Mouse (Mus musculus): ENCODE results near the gene Gm20708. TPM values are rescaled to one million over a fixed set of nuclear protein-coding genes. Genes with fewer than 3 reads are reported as not detected.

Gm20708 gene
- polyA plus RNA-seq, 1 experiment from 2014 or later, result 0.18 TPM

DNA sequence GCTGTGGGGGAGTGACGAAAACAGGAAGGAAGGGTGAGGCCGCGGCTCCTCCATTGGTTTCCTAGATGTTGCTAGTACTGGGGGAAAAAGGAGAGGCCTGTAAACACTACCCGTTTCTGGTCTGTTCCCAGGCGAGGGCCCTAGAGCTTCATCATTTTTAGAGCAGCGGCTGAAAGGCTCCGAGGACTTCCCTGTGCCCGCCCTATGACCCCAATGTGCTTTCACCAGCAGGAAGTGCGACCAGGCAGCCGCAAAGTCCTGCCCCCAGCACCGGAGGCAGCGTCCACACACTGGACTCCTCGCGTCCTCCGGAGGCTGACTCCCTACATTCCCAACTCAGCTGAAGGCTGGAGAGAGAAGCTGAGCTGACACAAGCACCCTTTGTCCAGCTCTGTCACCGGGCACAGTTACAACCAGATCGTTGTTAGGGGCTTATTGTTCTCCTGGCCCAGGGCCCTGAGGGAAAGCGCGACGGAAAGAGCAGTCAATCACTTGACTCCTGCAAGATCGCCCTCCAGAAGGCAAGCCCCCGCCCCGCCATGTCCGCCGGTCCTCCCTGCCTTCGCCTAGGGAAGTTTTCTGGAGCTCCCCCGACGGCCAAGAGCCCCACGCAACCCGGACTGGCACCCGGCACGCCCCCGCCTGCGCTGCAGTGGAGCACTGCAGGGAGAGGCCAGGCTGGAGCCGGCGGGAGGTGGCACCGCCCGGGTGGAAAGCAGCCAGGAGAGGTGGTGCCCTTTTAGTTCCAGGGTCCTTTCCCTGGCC, 29.9 kb upstream of the Gm20708 start:
- 4% methylated on average over 38 of the region's 38 CpGs for WGBS
- DNase-seq (ENCODE audit: low spot score) (peak; percentile 85), ATAC-seq (ENCODE audit: low FRiP score, low TSS enrichment) (peak; percentile 49)
- TF ChIP-seq EP300 (optimal IDR thresholded peaks at IDR 0.05), result no peak
- no peak for TF ChIP-seq CTCF (IDR thresholded peaks at IDR 0.05; ENCODE audit: low read depth)
- H3K27ac ChIP-seq (replicated peaks), result peak overlapping the region; percentile 98
- H3K4me3 ChIP-seq (ENCODE audit: low read depth, low read length), result peak overlapping the region; percentile 54
- peak overlapping the region; percentile 80 for H3K4me2 ChIP-seq (replicated peaks; ENCODE audit: low read depth)
- peaks cover 9% of the 10 kb centered on the region for H3K4me1 ChIP-seq (replicated peaks; ENCODE audit: control insufficient read depth, insufficient read depth)
- H3K36me3 ChIP-seq (ENCODE audit: control insufficient read depth, insufficient read depth, low read length), result 0 out of 2 replicates have a peak, but pooled peaks cover 2% of the 10 kb centered on the region
- H3K9me3 ChIP-seq (ENCODE audit: control insufficient read depth, low read length), result no peaks in the 10 kb centered on the region
- no peaks in the 10 kb centered on the region for H3K27me3 ChIP-seq (ENCODE audit: control insufficient read depth, insufficient read depth, low read length)
- H3K9ac ChIP-seq (ENCODE audit: low read length), result peak overlapping the region; percentile 71

DNA sequence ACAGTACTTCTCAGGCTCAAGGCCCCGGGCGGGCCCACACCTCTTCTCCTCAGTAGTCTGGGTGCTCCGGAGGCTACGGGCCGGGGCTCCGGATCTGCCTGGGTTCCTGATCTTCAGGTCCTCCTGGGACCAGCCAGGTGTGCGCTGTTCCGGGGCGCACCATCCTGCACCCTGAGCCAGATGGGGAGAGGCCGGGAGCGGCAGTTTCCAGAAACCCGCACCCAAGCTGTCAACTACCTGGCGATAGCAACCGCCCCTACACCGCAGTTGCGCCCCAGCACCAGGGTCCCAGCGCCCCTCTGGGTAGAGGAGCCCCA, 29.3 kb upstream of the Gm20708 start:
- ATAC-seq (ENCODE audit: low FRiP score, low TSS enrichment) (peak; percentile 25), DNase-seq (ENCODE audit: low spot score) (no peak)

DNA sequence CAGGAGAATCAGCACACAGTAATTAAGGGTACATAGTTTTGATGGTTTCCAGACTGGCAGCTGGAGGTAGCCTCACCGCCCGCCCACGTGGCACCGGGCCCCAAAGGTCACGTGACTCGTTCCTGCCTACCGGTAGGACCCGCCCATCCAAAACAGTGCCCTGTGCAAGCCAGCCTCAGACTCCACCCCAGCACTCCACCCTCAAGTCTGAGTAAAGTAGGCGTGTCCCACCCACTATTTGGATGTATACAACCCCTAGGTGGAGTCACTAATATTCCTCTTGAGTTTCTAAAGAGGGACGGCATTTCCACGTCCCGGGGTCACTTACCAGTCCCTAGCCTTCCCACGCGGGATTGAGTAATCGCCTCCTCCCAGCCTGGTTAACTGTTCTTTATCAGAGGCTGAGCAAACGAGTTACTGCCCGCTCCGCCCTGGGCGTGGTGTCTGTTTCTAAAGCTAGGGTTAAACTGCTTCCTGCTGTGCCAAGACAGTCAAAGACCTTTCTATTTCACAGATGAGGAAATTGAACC, 28.8 kb upstream of the Gm20708 start:
- 3% methylated on average over 19 of the region's 19 CpGs for WGBS
- H3K9ac ChIP-seq (ENCODE audit: low read length), result peak overlapping the region; percentile 71
- H3K4me3 ChIP-seq (ENCODE audit: low read depth, low read length), result peak overlapping the region; percentile 54
- DNase-seq (ENCODE audit: low spot score), result peak; percentile 95
- H3K9me3 ChIP-seq (ENCODE audit: control insufficient read depth, low read length), result no peaks in the 10 kb centered on the region
- peak overlapping the region; percentile 98 for H3K27ac ChIP-seq (replicated peaks)
- H3K36me3 ChIP-seq (ENCODE audit: control insufficient read depth, insufficient read depth, low read length), result 0 out of 2 replicates have a peak, but pooled peaks cover 2% of the 10 kb centered on the region
- peaks cover 9% of the 10 kb centered on the region for H3K4me1 ChIP-seq (replicated peaks; ENCODE audit: control insufficient read depth, insufficient read depth)
- H3K4me2 ChIP-seq (replicated peaks; ENCODE audit: low read depth), result peak overlapping the region; percentile 80
- ATAC-seq (ENCODE audit: low FRiP score, low TSS enrichment), result peak; percentile 86
- H3K27me3 ChIP-seq (ENCODE audit: control insufficient read depth, insufficient read depth, low read length), result no peaks in the 10 kb centered on the region
- TF ChIP-seq CTCF (IDR thresholded peaks at IDR 0.05; ENCODE audit: low read depth) (peak; percentile 42; the same call in 1 of the 2 replicates), EP300 (optimal IDR thresholded peaks at IDR 0.05) (peak; percentile 89)

More for the DNA sequence above, 29.3 kb upstream of the Gm20708 start:
- H3K4me2 ChIP-seq (replicated peaks; ENCODE audit: low read depth), result peak overlapping the region; percentile 80
- WGBS, result 4% methylated on average over 16 of the region's 17 CpGs
- peaks cover 9% of the 10 kb centered on the region for H3K4me1 ChIP-seq (replicated peaks; ENCODE audit: control insufficient read depth, insufficient read depth)
- no peaks in the 10 kb centered on the region for H3K9me3 ChIP-seq (ENCODE audit: control insufficient read depth, low read length)
- H3K4me3 ChIP-seq (ENCODE audit: low read depth, low read length), result peak overlapping the region; percentile 54
- TF ChIP-seq CTCF (IDR thresholded peaks at IDR 0.05; ENCODE audit: low read depth), result no peak
- no peak for TF ChIP-seq EP300 (optimal IDR thresholded peaks at IDR 0.05)
- peak overlapping the region; percentile 98 for H3K27ac ChIP-seq (replicated peaks)
- peak overlapping the region; percentile 71 for H3K9ac ChIP-seq (ENCODE audit: low read length)
- no peaks in the 10 kb centered on the region for H3K27me3 ChIP-seq (ENCODE audit: control insufficient read depth, insufficient read depth, low read length)
- H3K36me3 ChIP-seq (ENCODE audit: control insufficient read depth, insufficient read depth, low read length), result 0 out of 2 replicates have a peak, but pooled peaks cover 2% of the 10 kb centered on the region

DNA sequence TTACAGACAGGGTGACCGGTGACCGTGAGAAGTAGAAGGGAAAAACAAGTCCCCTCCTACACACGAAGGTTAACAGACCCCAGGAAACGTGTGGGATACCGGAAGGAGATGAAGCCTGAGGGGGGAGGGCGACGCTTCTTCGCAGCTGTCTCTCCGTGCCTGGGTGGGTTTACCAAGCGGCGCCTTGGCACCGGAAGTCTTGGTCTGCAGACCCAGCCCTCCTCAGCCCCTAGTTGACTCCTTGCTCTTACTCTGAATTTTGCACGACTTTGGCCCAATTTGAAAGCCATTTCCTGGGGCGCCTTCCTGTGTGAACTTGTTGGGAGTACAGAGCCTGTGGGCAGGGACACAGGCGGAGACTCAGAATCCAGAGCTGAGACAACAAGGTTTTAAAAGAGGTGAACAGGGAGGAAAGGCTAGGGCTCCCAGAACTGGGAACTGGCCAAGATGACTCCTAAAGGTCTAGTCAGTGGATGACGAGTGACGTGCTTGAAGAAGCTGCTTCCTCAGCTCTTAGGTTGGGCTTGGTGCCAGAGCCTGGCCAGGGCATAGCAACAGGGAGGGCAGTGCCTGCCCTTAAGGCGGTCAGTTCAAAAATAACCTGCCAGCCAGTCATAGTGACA, 28.2 kb upstream of the Gm20708 start:
- peak overlapping the region; percentile 80 for H3K4me2 ChIP-seq (replicated peaks; ENCODE audit: low read depth)
- peaks cover 9% of the 10 kb centered on the region for H3K4me1 ChIP-seq (replicated peaks; ENCODE audit: control insufficient read depth, insufficient read depth)
- DNase-seq (ENCODE audit: low spot score) (peak; percentile 73), ATAC-seq (ENCODE audit: low FRiP score, low TSS enrichment) (peak; percentile 5; the same call in 1 of the 2 replicates)
- peak overlapping the region; percentile 17; the same call in 1 of the 2 replicates for H3K4me3 ChIP-seq (ENCODE audit: low read depth, low read length)
- peak overlapping the region; percentile 31; the same call in 1 of the 2 replicates for H3K9ac ChIP-seq (ENCODE audit: low read length)
- H3K36me3 ChIP-seq (ENCODE audit: control insufficient read depth, insufficient read depth, low read length), result 0 out of 2 replicates have a peak, but pooled peaks cover 2% of the 10 kb centered on the region
- whole genome bisulfite sequencing, result 18% methylated on average over 18 of the region's 18 CpGs
- H3K9me3 ChIP-seq (ENCODE audit: control insufficient read depth, low read length), result no peaks in the 10 kb centered on the region
- H3K27me3 ChIP-seq (ENCODE audit: control insufficient read depth, insufficient read depth, low read length), result no peaks in the 10 kb centered on the region
- peak overlapping the region; percentile 98 for H3K27ac ChIP-seq (replicated peaks)
- TF ChIP-seq CTCF (IDR thresholded peaks at IDR 0.05; ENCODE audit: low read depth), result no peak
- TF ChIP-seq EP300 (optimal IDR thresholded peaks at IDR 0.05), result no peak

DNA sequence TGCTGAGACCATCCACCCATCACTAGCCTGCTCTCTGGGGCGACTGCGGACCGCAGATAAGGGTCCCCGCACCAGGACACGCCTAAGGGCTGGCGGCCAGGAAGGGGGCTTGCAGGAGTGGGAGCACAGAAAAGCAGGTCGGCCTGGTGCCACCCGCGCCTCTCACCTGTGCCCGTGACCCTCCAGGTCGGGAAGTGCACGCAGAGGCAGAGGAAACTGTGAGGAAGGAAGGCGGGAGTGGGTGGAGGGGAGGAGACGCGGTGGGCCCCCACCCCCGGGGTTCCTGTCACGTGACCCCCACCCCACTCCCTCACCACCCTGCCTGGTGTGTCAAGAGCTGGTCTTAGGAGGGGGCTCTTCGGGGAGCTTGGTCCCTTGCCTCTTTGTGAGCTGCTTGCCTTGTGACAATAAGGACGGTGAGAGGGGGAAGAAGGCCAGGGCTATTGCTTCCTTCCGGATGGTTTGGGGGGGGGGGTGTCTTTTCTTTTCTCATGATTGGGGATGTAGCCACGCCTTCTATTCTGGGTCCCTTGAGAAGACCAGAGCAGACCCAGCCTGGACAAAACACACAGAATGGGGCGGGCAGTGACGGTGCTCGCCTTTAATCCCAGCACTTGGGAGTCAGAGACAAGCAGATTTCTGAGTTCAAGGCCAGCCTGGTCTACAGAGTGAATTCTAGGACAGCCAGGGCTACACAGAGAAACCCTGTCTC, 27.3 kb upstream of the Gm20708 start, which contains the start of the genes Tmc8 and Tmc6:
Tmc8 (plus strand) TSS at position 84 of the 712 bp plus-strand sequence.
Tmc6 (minus strand) TSS at position 206 of the 712 bp plus-strand sequence.
- H3K4me3 ChIP-seq (ENCODE audit: low read depth, low read length), result peak within 1 kb of the TSS; percentile 17
- H3K27me3 ChIP-seq (ENCODE audit: control insufficient read depth, insufficient read depth, low read length), result no peaks in the 10 kb centered on the region
- peaks cover 9% of the 10 kb centered on the region for H3K4me1 ChIP-seq (replicated peaks; ENCODE audit: control insufficient read depth, insufficient read depth)
- peak within 1 kb of the TSS; percentile 98 for H3K27ac ChIP-seq (replicated peaks)
- DNase-seq (ENCODE audit: low spot score), result no peak
- 0 out of 2 replicates have a peak, but pooled peaks cover 2% of the 10 kb centered on the region for H3K36me3 ChIP-seq (ENCODE audit: control insufficient read depth, insufficient read depth, low read length)
- TF ChIP-seq EP300 (optimal IDR thresholded peaks at IDR 0.05) (no peak), CTCF (IDR thresholded peaks at IDR 0.05; ENCODE audit: low read depth) (no peak)
- peak within 1 kb of the TSS; percentile 31 for H3K9ac ChIP-seq (ENCODE audit: low read length)
- WGBS, result 46% methylated on average over 21 of the region's 24 CpGs
- H3K9me3 ChIP-seq (ENCODE audit: control insufficient read depth, low read length), result no peaks in the 10 kb centered on the region
- no peak for ATAC-seq (ENCODE audit: low FRiP score, low TSS enrichment)
- peak within 1 kb of the TSS; percentile 80 for H3K4me2 ChIP-seq (replicated peaks; ENCODE audit: low read depth)

All from stomach, postnatal 0 days (tissue).